Mouse (Mus musculus) adrenal gland, adult 18-20 months (tissue): Measurements from ENCODE around the gene Plin4. TPM values are rescaled to one million over a fixed set of nuclear protein-coding genes. Genes with fewer than 3 reads are reported as not detected.
"Not testable (repeated sequence)": the region's sequence is repeated elsewhere in the genome, so short reads cannot be mapped to it uniquely, and the experiment has no call there.

Source experiments
- DNase-seq, 2 experiments: peaks; one replicate each; pipeline ENCODE4 v3.0.0; 2021 to 2022; ENCODE audit warnings: low spot score in 2 of 2
- total RNA-seq, 2 experiments: library from RNA; stranded (reverse); gene quantifications; 1 replicate in 1 of 2; 2 replicates in 1 of 2; pipeline ENCODE4 v1.2.3; 2021

The Plin4 gene
- total RNA-seq, 2 experiments from 2014 or later, result 65.0 to 212 TPM

DNA sequence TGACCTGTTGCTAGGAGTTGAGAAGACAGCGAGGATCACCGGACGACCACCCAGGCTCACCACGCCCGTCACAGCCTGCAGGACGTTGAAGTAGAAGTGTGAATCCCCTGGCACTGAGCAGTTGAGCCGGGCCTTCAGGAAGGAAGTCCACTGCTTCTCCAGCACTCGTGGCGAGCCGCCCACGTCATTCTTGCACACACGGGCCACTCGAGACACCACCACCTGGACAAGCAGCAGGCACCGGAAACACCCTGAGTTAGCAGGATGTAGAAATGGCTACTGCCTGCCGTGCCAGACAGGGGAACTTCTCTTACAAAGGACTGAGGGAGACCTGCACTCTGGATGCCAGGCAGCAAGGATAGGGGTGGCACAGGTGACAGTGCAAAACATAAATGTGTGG, 18.6 kb upstream of the Plin4 start:
- no peak for DNase-seq

DNA sequence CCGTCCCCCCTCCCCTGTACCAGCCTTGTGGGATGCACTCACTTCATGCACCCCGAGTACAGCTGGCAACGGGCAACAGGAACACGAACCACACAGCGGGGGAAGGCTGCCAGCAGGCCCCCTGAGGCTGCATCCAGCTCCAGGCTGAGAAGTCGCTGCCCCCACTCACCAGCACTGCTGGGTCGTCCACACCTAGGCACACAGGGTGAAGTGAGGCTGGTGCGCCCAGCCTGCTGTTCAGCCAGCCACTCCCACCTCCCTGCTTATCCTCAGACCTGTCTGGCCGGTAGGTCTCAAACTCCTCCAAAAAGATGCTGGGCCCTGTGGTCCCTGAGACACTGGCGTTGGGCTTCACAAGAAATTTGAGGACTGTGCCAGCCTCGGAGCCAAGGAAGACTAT, 16.6 kb upstream of the Plin4 start:
- no peak for DNase-seq

DNA sequence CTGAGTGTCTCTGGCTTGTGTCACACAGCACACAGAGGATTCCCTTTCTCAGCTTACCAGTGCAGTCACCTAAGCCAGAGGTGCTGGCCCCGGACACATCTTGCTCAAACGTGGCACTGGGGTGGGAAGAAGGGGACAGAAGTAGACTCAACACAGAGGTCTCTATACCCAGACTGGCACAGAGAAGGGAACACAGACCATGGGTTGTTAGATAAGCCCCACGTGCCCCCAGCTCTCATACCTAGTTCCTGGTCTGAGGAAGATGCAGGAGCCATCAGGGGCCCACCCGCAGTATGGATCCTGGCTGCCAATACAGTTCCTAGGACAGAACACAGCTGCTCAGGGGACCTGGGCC, 15.7 kb upstream of the Plin4 start:
- DNase-seq, result no peak

DNA sequence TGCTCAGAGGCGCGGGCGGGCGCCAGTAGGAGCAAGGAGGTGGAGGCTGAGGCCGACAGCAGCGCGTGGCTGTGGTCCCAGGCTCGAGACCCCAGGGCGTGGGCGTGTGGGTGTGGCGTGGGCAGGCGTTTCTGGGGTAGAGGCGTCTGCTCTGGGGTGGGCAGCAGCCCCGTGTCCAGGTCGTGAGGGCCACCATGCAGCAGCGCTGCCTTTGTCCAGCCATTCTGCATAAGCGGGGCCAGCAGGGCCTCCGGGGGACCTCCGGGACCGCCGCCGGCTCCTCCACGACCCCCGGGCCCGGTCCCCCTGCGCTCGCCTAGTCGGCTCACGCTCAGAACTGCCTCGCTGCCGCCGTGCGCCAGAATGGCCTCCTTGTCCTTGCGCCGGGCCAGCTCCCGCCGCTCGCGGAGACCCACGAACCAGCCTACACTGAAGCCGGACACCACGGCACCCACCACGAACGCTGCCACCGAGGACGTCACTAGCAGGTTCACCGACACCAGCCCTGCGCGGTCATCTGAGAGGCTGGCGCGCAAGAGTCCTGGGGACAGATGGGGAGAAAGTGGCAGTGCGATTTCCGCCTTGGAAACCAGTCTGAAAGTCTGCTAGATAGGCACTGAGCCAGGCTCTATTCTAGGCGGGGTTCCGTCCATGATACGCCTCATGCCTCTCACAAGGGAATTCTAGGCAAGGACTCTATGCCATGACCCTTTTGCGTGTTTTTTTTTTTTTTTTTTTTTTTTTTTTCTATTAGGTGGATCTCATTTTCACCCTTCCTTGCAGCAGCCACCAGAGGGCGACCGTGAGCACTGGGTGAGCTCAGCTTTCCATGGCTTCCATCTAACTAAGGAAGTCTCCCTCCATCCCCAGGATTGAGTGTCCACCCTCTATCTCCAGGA, 15.0 kb upstream of the Plin4 start:
- peak; percentile 59 to 74 for DNase-seq

DNA sequence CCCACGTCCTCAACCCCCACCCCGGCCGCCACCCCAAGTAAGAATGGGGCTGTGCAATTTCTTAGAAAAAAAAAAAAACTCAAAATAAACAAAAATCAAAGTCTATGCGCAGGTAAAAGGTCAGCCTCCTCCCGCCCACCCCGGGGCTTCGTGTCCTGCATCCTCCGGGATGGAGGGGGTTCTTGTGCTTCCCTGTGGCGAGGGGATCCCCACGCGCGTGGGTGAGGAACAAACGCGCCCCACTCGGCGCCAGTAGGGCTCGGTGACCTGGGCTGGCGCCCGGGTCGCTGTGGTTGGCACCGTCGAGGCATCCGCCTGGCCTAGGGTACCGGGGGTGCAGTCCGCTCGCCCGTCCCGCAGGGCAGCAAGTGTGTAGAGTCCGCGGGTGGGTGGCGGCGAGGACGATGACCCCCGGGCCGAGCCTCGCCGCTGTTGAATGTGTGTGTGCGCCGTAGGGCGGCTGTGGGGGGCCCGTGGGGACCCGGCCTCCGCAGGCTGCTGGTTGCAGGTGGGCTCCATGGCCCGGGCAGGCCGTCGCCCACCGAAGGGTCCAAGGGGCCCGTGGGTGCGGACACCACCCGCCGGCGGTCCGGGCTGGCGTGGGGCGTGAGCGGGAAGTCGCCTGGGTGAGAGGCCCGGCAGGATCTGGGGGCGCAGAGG, 14.2 kb upstream of the Plin4 start:
- DNase-seq, result no peak

DNA sequence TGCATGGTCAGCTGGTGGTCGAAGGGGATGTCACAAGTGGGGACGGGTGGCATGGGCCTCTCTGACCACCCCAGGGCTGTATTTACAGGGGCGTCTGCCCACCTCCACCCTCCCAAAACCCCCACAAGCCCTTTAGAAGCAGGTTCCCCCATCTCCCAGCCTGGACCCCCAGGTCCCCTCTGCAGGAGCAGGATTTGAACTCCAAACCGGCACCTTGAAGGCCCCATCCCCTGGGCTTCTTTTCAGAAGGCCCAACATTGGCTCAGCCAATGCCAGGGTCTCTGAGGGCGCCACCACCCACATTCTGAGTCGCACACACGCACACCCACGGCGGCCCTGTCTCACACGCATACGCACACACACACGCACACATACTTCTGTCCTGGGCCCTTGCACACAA, 13.6 kb upstream of the Plin4 start:
- DNase-seq, result no peak

DNA sequence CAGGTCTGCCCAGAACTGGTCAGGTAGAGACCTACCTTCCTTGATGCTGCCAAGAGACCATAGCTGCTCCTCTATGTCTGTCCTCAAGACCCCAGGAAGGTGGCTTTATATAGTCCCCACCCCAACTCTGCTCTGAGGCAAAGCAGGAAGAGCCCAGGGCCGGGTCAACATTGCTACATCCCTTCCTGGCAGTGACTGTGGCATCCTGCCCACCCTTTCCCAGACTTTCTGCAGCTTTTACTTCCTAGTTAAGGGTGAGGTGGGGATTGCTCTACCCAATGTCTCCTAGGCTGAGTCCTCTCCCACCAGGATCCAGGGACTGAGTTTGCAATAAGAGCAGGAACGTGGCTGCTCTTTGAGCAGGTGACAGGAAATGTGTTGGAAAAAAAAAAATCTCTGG, 12.2 kb upstream of the Plin4 start, which contains the start of gene Lrg1:
Gene Lrg1 (minus strand): TSS at position 176 of the 400 bp plus-strand sequence.
- DNase-seq, result no peak

DNA sequence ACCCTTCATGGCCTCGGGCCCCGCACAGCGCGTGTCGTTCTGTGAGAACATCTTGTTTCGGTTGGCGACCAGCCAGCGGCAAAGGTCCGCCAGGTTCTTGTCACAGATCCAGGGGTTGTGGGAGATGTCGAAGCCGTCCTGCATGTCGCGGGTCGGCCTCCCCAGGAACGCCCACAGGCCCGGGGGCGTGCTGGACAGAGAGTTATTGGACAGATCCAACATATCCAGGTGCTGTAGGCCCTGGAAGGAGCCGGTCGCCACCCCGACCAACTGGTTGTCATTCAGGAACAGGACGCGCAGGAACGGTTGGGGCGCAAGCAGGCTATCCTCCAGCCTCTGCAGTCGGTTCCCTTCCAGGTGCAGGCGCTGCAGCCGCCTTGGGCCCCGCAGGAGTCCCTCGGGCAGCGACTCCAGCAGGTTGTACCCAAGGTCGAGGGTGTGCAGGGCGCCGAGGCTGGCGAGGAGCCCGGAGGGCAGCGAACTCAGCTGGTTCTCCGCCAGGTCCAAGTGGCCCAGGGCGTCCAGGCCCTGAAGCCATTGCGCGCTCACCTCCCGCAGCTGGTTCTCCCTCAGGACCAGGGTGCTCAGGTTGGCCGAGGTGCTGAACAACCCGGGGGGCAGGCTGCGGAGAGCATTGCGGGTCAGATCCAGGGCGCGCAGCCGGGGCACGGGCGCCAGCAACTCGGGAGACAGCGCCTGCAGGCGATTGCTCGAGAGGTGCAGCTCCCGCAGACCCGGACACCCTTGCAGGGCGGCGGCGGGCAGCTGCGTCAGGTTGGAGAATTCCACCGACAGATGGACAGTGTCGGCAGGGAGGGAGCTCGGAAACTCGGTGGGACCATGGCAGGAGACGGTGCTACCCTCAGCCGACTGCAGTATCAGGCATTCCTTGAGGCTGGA, 10.6 kb upstream of the Plin4 start:
- peak; percentile 55 to 67 for DNase-seq

DNA sequence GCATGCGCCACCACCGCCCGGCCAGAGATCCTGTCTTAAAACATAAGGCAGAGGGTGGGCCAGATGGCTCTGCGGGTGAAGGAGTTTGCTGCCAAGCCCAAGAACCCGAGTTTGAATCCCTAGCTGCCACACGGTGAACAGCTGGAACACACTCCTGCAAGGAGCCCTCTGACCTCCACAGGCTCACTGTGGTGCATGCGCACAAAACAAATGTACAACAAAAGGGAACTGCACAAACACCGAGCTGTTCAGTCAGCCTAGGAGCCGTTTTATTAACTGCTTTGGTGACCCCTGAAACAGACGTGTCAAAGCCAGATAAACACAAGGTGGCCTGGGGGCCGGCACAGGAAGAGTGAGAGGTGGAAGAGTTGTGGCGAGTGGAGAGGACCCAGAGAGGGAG, 9.8 kb upstream of the Plin4 start:
- DNase-seq, result no peak

DNA sequence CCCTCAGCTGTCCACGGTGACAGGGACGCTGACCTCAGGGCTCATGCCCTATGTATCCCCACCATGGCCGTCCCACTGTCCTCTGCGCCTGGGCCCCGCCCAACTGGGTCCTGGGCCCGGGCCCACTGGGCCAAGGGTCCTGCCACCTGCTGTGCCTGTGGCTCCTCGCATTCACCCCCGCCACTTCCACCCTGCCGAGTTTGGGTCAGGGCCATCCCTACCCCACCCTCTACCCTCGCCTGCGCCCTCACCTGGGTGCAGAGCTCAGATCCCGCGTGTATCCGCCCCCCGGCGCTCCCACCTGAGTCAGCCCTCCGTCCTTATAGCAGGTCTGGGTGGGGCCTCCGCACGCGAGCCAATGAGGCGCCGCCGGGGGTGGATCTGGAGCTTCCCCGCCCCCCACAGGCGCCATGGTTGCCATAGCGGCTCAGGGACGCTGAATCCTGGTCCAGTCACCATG, 7.7 kb upstream of the Plin4 start, which contains the start of gene Plin5:
Gene Plin5 (minus strand): TSS at position 346 of the 460 bp plus-strand sequence.
- DNase-seq, result peak; percentile 67 to 73

DNA sequence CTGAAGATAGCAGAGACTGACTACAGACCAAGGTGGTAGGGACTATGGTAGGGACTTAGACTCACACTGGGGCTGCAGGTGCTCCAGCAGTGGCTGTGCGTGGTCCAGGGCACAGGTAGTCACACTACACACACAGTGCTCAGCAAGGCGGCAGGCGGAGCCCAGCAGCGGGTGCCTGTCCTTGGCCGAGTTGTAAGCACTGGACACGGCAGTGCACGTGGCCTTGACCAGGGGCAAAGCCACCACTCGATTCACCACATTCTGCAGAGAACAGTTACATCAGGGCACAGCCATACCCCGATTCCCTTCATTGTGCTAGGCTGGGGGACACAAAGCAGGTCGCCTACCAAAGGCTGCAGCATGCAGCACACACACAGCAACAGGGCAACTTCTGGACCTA, 6.6 kb upstream of the Plin4 start:
- DNase-seq, result peak in 1 of 2 experiments; percentile 52

DNA sequence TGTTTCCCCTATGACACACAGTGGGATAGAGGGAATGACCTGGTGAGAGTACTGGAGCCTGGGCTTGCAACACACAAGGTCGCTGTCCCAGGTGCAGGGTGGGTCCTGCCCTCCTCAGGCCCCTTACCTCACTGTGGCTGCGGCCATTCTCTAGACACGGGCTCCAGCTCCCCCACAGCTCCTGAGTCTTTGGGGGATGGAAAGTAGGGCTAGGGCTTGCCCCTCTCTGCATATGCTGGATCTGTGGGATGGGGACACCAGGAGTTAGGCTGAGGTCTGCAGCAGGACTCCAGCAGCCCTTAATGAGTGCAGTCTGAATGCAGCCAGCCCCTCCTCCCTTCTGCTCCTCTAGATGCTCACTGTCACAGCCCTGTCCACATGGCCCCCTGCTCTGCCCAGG, 3.1 kb upstream of the Plin4 start:
- no peak for DNase-seq

DNA sequence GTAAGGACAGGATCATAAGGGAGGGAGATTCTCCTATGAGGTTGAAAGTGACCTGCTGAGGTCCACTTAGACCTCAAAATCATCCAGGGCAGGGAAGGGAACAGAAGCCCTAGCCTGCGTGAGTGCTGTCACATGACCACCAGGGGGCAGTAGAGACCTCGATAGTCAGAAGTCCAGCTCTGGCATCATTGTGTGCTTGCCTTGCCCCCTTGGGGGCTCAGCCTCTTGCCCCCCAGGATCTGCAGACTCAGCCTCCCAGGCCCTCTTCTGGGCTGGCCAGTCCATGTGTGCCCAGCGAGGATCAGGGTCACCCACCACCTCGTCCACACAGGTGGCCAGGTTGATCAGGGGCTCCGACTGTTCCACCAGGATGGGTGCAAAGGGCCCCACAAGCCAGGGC, 2.3 kb upstream of the Plin4 start:
- peak; percentile 60 to 66 for DNase-seq

DNA sequence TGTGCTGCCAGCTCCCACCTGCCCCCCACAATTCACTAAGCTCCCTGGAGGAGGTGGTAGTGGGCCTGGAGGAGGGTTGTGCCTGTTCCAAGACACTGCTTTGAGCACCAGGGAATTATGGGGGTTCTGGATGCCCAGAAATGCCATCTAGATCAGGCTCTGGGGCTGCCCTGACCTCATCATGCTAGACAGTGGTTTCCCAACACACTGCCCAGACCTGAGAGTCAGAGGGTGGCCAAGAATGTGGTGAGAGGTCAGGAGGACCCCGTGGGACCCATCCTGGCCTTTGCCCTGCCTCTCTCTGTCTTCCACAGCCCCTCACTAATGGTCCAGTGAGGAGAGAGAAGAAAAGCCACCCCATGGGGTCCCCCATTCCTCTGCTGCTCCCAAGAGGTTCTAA, 1.4 kb upstream of the Plin4 start:
- DNase-seq, result peak in 1 of 2 experiments; percentile 27

DNA sequence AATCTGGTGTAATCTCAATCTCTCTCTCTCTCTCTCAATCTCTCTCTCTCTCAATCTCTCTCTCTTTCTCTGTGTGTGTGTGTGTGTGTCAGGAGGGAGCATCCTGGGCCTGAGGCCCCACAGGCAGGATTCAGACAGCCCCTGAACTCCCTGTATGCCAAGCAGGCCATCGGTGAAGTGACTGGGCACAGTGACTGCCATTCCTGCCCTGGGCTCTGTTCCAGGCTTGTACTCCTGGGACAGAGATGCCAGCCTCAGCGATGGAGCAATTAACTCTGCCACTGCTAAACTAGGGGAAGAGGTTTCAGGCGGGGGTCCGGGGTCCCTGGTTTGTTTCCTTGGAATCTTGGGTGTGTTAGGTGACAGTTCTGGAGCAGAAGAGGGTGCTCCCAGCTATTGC, 968 bp upstream of the Plin4 start:
- peak in 1 of 2 experiments; percentile 47 for DNase-seq

DNA sequence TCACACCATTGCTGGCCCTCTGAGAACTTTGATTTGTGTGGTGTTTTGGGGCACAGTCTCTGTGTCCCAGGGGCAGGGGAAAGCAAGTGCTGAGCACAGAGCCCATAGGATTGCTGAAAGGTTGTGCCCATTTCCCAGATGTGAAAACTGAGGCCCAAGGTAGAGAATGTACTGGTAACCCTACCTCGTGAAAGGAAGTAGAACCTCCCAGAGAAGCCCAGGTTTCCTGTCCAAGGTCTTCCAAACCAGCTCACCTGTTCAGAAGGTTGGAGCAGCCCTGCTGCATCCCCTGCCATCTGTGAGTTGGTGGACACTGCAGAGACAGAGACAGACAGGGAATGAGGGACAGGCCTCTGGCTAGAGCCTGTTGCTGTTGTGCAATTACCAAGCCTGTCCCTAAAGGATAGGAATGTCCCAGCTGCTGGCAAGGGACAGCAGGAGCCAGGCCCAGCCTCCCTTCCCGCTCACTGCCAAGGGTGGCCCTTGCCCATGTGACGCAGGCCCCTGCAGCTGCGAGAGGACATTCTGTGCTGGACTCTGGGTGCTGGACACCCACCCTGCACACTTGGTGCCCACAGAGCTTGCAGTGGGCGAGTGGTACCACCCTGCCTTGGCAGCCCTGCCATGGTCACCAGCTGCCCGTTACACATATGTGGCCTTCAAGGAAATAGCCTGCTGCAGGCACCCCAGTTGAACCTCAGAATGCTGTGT, 1.1 kb downstream of the Plin4 start:
- DNase-seq, result no peak

DNA sequence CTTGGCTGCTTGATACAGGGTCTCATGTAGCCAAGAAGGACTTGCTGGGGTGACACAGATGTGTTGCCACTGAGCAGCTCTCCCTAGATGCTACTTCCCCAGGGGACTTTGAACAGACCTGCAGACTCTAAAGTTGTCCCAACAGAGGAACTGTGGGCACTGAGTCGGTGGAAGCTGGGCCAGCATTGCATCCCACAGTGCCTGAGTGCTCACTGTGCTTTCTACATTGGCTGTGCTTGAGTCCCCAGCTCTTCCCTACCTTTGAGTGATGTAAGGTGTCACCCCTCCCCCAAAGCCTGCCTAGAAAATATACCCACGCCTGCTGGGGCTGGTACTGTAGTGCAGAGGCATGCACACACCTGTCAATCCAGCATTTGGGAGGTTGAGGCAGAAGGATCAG, 1.9 kb downstream of the Plin4 start:
- DNase-seq, result no peak

DNA sequence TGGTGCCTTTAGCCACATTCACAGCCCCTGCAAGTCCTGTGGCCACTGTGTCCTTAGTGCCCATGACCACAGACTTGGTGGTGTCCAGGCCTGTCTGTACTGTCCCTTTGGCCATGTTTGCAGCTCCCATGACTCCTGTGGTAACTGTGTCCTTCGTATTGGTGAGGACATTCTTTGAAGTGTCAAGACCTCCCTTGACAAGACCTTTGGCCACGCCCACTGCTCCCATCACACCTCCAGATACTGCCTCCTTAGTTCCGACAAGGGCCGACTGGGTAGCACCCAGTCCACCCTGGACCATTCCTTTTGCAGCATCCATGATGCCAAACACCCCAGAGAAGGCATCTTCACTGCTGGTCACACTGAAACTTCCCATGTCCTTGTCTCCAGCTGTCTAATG, 2.6 kb downstream of the Plin4 start:
- DNase-seq, result no peak

DNA sequence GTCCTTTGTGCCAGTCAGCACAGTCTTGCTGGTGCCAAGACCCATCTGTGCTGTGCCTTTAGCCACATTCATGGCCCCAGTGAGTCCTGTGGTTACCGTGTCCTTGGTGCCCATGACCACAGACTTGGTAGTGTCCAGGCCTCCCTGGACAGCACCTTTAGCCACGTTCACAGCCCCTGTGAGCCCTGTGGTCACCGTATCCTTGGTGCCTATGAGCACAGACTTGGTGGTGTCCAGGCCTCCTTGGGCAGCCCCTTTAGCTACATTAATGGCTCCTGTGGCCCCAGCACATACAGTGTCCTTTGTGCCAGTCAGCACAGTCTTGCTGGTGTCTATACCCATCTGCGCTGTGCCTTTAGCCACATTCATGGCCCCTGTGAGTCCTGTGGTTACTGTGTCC, 3.2 kb downstream of the Plin4 start:
- DNase-seq, result not testable (repeated sequence)

DNA sequence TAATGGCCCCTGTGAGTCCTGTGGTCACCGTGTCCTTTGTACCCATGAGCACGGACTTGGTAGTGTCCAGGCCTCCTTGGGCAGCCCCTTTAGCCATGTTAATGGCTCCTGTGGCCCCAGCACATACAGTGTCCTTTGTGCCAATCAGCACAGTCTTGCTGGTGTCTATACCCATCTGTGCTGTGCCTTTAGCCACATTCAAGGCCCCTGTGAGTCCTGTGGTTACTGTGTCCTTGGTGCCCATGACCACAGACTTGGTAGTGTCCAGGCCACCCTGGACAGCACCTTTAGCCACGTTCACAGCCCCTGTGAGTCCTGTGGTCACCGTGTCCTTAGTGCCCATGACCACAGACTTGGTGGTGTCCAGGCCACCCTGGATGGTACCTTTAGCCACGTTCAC, 4.8 kb downstream of the Plin4 start:
- not testable (repeated sequence) for DNase-seq
